Mouse (Mus musculus) embryonic fibroblast, embryonic 13.5 days (primary cell): Measurements from ENCODE around the gene Cd82. TPM values are rescaled to one million over a fixed set of nuclear protein-coding genes. Genes with fewer than 3 reads are reported as not detected.

Experiments
- H3K27ac ChIP-seq: 2 replicates; pipeline ENCODE4 v1.5.1; 2012; ENCODE audit warnings: low read length, control low read depth, inconsistent platforms; ENCODE audit not compliant: insufficient read depth
- H3K4me1 ChIP-seq: 2 replicates; pipeline ENCODE4 v1.6.1; 2011; ENCODE audit warnings: low read length; ENCODE audit not compliant: control insufficient read depth, insufficient read depth
- H3K4me3 ChIP-seq: 2 replicates; pipeline ENCODE4 v1.5.1; 2011; ENCODE audit warnings: mild to moderate bottlenecking, control low read depth, low read length; ENCODE audit not compliant: insufficient read depth
- CTCF ChIP-seq: IDR thresholded peaks from 2 replicates; pipeline ENCODE4 v1.5.1; 2011; ENCODE audit warnings: mild to moderate bottlenecking, control low read depth, low read length, moderate library complexity, borderline replicate concordance; ENCODE audit not compliant: insufficient read depth
- POLR2A ChIP-seq: IDR thresholded peaks from 2 replicates; pipeline ENCODE4 v1.6.1; 2011; ENCODE audit warnings: low read depth, mild to moderate bottlenecking, control low read depth, low read length, moderate library complexity
- polyA plus RNA-seq: library from polyadenylated mRNA; stranded (reverse); fragments of >200 nt; gene quantifications from 2 replicates; pipeline ENCODE4 v1.2.4, GENCODE M21; 2011; ENCODE audit warnings: low read depth; ENCODE audit not compliant: missing spikeins, insufficient read length

Gene Cd82
- polyA plus RNA-seq, 1 experiment: 48.6 TPM

DNA sequence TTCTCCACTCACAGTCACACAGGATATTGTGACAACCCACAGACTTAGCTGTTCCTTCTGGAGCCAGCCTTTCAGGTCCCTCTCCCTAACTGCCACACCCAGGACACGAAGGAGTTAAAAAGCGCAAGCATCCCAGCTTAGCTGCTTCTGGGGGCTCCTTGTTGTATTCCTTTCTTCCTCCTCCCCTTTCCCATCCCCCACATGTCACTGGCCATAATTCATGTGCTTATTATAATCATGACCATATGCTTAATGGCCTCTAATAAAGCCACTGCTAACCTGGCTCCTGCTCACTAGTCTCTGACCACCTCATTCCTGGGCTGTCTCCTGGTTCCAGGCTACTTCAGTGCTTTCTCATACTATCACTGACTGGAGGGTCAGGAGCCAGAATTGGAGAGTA is 27.6 kb upstream of the Cd82 start:
- H3K4me3 ChIP-seq: no peak overlapping the region
- no peaks in the 10 kb centered on the region for H3K4me1 ChIP-seq
- TF ChIP-seq POLR2A: no peak
- TF ChIP-seq CTCF: no peak
- no peak overlapping the region for H3K27ac ChIP-seq

GRCm38 (mm10) chr2:93488911-93489587 is 26.1 kb upstream of the Cd82 start:
- no peak overlapping the region for H3K4me3 ChIP-seq
- H3K27ac ChIP-seq: no peak overlapping the region
- TF ChIP-seq POLR2A (no peak), CTCF (no peak)
- H3K4me1 ChIP-seq: no peaks in the 10 kb centered on the region

DNA sequence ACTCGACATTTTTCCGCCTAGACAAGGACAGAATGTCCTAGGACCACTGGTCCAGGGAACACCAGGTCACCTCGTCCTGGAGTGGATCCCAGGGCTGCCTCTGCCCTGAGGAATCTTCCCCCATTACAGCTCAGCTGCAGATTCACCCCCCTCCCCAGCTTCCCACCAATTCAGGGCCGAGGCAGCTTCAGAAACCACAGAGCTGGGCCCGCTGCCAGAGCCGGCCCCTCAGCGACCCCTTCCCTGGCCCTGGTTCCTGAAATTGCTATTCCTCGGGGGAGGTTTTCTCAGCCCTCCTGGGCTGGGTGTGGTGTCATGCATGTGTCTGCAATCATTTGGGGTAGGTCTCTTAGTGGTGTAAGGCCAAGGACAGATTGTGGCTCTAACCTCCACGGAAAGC is 22.5 kb upstream of the Cd82 start:
- TF ChIP-seq POLR2A (no peak), CTCF (no peak)
- Histone ChIP-seq H3K27ac (no peak overlapping the region), H3K4me1 (no peaks in the 10 kb centered on the region), H3K4me3 (no peak overlapping the region)

DNA sequence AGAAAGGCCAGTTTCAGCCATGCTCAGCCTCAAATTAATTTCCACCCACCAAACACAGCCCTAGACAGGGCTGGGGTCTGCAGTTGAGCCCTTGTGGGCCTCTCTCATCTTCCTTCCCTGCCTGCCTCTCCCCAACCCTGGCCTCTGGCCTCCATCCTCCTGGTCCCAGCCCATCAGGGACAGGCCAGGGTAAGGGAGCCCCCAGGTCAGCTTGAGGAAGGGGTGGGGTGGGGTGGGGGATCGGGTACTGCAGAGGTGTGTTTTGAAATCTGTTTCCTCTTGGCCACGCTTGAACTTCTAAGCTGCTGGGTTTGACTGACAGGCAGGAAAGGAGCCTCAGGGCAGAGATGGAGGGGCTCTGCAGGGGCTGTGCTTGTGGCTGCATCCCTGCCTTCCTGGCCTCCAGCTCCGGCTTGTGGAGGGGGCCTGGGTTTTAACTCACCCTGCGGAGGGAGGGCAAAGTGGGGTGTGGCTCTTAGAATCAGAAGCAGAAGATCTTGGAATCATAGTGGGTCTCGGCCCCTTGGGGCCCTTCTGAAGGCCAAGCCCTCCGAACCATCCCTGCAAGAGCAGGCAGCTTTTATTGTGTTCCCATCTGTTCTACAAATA is 19.2 kb upstream of the Cd82 start:
- Histone ChIP-seq H3K27ac (no peak overlapping the region), H3K4me3 (no peak overlapping the region), H3K4me1 (no peaks in the 10 kb centered on the region)
- TF ChIP-seq POLR2A: no peak
- TF ChIP-seq CTCF: no peak

GRCm38 (mm10) chr2:93478744-93479143 is 15.8 kb upstream of the Cd82 start:
- no peak for TF ChIP-seq POLR2A
- TF ChIP-seq CTCF: no peak
- Histone ChIP-seq H3K27ac (no peak overlapping the region), H3K4me3 (no peak overlapping the region), H3K4me1 (no peaks in the 10 kb centered on the region)

- Histone ChIP-seq H3K27ac (no peak overlapping the region), H3K4me1 (no peaks in the 10 kb centered on the region), H3K4me3 (no peak overlapping the region)
- peak; percentile 77 for TF ChIP-seq CTCF
- TF ChIP-seq POLR2A: no peak
Measured at GRCm38 (mm10) chr2:93477519-93477918, 14.6 kb upstream of the Cd82 start.

DNA sequence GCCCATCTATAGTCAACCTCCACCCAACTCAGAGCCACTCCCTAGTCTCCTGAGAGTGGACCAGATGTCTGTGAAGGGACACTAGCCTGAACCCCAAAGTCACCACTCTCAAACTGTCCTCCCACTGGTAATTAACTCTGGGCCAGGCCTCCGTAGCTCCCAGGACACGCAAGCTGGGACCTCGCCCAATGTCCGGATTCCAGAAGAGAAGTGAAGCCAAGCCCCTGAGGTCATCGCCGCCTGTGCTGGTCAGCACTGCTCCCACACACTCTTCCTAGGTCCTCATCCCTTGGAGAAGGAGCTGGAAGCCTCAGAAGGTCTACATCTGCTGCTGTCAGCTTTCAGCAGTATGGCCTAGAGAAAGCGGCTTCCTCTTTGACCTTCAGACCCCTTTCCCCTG is 13.5 kb upstream of the Cd82 start:
- Histone ChIP-seq H3K4me1 (no peaks in the 10 kb centered on the region), H3K4me3 (no peak overlapping the region), H3K27ac (no peak overlapping the region)
- TF ChIP-seq CTCF (no peak), POLR2A (no peak)

DNA sequence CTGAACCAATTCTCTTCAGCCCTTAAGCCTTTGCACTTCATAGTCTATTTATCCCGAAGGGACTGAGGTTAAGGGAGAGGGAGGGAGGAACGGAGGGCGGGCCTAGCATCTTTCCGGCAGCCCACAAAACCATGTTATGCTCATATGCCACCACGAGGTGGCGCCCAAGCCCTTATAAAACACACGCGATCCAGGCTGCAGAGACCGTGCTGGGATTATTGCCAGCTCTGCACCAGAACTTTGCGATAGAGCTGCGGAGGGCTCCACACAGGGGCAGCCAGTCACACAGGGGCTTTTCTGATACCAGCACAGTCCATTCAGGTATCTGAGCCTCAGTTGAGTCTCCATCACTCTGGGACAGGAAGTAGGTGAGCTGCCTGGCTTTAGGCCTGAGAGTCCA is 12.1 kb upstream of the Cd82 start:
- TF ChIP-seq CTCF (peak; percentile 78), POLR2A (no peak)
- no peaks in the 10 kb centered on the region for H3K4me1 ChIP-seq
- H3K27ac ChIP-seq: no peak overlapping the region
- no peak overlapping the region for H3K4me3 ChIP-seq

DNA sequence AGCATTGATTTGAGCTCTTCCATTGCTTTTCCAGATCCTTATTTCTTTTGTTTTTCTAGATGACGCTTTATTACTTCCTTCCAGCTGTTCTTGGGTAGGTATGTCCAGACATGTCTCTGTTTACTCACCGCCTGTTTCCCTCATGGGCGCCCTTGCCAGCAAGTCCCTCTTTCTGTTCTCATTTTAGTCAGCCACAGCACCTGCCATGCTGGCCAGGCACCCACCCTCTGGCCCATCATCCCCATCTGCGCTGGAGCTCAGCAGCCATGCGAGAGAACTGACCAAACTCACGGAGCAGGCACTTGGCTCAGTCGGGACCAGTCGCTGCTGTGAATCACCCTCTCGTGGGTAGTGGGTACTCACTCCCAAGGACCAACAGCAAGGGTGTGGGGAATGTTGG is 11.0 kb upstream of the Cd82 start:
- Histone ChIP-seq H3K27ac (no peak overlapping the region), H3K4me3 (no peak overlapping the region), H3K4me1 (no peaks in the 10 kb centered on the region)
- TF ChIP-seq POLR2A: no peak
- TF ChIP-seq CTCF: no peak

GRCm38 (mm10) chr2:93470849-93471576 is 8.1 kb upstream of the Cd82 start:
- H3K4me3 ChIP-seq: no peak overlapping the region
- TF ChIP-seq CTCF: peak; percentile 73; the same call in 1 of the 2 replicates
- no peak for TF ChIP-seq POLR2A
- no peaks in the 10 kb centered on the region for H3K4me1 ChIP-seq
- H3K27ac ChIP-seq: no peak overlapping the region

GRCm38 (mm10) chr2:93470127-93470526 is 7.2 kb upstream of the Cd82 start:
- H3K27ac ChIP-seq: no peak overlapping the region
- TF ChIP-seq CTCF (no peak), POLR2A (no peak)

More at GRCm38 (mm10) chr2:93470127-93470526, 7.2 kb upstream of the Cd82 start:
- Histone ChIP-seq H3K4me3 (peak overlapping the region; percentile 33), H3K4me1 (no peaks in the 10 kb centered on the region)
